Mouse (Mus musculus) testis, adult 2 months (tissue): Measurements from ENCODE around the gene Shc4.

Experiments used
- CTCF ChIP-seq: fragments of 200-500 bp; IDR thresholded peaks from 2 replicates; pipeline ENCODE4 v1.5.1; 2012; ENCODE audit warnings: low read depth, mild to moderate bottlenecking, inconsistent platforms, low read length, moderate library complexity; ENCODE audit not compliant: control insufficient read depth, insufficient read depth, insufficient replicate concordance
- POLR2A ChIP-seq: fragments of 200-500 bp; IDR thresholded peaks from 2 replicates; pipeline ENCODE4 v1.6.1; 2012; ENCODE audit warnings: low read depth, mild to moderate bottlenecking, inconsistent platforms, low read length, moderate library complexity; ENCODE audit not compliant: control insufficient read depth

DNA sequence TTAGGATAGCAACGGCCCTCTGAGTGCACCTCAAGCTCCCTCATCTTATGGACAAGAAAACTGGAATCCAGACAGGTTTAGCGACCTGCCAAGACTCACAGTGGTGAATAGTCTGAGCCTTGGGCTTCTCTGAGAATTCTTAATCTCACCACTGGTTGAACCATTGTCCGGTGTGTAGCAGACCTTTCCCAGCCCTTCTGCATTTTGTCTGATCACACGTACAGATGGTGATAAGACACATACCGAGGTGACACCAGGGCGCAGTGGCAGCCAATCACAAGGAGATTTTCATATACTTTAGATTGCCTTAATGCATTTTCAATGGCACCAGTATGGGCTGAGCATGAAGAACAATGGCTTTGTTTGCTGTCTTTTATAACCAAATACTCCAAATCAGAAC lies 95.5 kb downstream of the Shc4 start:
- TF ChIP-seq POLR2A (no peak), CTCF (no peak)
